Mouse (Mus musculus) brain, embryonic 14.5 days (tissue): ENCODE results near the gene Samhd1. TPM values are rescaled to one million over a fixed set of nuclear protein-coding genes. Genes with fewer than 3 reads are reported as not detected.

Source experiments
- DNase-seq: peaks from one replicate; pipeline ENCODE4 v3.0.0-alpha.2; 2011; ENCODE audit warnings: low read depth
- CTCF ChIP-seq: fragments of 200-500 bp; IDR thresholded peaks from 2 replicates; pipeline ENCODE4 v1.5.1; 2012; ENCODE audit warnings: inconsistent platforms, mild to moderate bottlenecking, moderate library complexity, borderline replicate concordance; ENCODE audit not compliant: insufficient read depth, insufficient read length; ENCODE audit errors: extremely low read depth
- POLR2A ChIP-seq: fragments of 200-500 bp; IDR thresholded peaks from 2 replicates; pipeline ENCODE4 v1.6.1; 2012; ENCODE audit warnings: mild to moderate bottlenecking, inconsistent platforms, borderline replicate concordance; ENCODE audit not compliant: poor library complexity, insufficient read depth, insufficient read length, severe bottlenecking; ENCODE audit errors: extremely low read depth
- polyA plus RNA-seq: library from polyadenylated mRNA; depleted of rRNA; stranded (reverse); fragments of >200 nt; gene quantifications from 2 replicates; pipeline ENCODE4 v1.2.3, GENCODE M21; 2012

The Samhd1 gene
- polyA plus RNA-seq, 1 experiment: 19.2 TPM

DNA sequence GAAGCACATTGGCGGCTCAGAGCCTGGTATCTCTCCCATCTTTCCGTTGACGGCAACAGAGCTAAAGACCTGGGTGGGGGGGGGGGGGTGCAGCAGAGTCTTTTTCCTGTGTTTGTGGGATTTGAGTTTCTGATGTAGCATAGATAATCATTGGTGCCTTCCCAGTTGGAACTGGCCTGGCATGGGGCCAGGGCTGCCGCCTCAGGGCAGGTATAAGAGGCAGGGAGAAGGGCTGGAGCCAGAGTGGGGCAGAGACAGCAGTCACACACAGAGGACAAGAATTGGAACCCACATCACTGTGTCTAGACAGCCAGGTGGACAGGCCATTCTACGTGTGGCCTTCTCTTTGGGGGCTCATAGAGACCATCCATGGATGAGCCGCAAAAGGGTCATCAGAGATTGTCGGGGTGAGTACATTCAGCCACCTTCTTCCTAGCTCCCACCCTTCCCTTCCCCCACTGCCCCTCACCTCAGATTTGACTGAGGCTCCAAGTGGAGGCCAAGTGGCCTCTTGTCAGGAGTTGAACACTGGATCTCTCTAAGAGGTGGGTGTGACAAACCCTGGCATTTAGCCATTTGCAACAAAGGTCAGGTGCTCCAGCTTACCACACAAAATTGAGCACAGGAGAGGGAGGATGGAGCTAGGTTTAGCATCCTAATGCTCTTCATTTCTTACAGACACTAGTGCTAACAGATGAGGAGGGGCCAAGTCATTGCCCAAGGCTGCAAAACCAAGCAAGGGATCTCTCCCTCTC is 50.1 kb downstream of the Samhd1 start:
- DNase-seq: no peak
- TF ChIP-seq CTCF: no peak
- TF ChIP-seq POLR2A: no peak

DNA sequence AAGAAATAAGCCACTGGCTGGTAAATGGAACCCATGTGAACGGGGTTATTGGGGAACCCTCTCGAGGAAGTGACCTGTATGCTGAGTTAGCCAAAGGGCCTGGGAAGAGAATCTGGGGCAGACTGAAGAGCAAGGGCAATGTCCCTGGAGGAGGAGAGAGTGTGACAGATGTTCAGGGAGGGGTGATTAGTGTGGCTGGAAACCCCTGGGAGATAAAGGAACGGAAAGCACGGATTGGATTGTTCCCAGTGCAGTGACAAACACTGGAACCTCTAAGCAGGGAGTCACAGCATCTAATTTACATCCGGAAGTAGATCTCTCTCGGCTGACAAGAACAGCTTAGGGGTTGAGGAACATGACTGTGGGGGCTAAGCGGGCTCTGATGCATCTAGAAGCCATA is 53.1 kb downstream of the Samhd1 start:
- peak; percentile 37 for DNase-seq
- TF ChIP-seq POLR2A: no peak
- TF ChIP-seq CTCF: no peak

DNA sequence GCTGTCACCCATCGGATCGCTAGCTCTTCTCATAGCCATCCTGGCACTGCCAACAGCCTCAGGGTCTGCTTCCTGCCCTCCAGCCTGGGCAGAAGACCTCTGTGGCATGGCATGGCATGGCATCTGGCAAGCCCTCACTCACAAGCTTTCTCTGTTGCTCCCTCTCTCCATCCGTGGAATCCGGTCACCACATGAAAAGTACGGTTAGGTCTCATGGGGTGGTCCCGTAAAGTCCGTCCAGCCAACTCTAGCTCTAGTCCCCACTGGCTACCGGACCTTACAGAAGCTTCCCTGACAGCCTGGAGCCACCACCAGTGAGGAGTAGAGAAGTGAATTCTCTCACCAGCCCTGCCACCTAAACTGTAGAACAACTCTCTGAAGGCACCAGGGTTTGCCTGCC is 53.7 kb downstream of the Samhd1 start:
- TF ChIP-seq CTCF: no peak
- TF ChIP-seq POLR2A: no peak
- no peak for DNase-seq

DNA sequence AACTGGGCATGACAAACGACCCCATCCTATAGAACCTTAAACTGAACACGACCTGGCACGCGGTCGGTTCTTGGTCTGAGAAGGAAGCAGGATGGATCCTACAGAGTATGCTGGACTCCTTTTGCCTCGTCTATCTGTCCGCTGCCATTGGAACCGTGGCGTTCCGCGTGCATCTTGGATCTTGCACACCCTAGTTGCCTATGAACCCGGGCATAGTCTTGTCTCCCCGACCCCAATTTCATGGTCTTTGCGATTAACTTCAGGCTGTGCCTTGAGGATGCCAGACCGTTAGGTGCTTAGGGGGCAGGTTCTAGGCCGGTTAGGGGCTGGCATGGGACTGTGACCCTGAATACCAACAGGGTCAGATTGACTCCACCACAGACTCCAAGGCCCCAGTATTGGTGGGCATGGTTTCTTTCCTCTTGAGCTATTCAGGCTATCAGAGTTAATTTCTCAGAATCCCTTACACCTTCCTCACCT is 55.3 kb downstream of the Samhd1 start:
- TF ChIP-seq POLR2A: no peak
- TF ChIP-seq CTCF: no peak
- DNase-seq: no peak

GRCm38 (mm10) chr2:157078793-157079700 is 56.0 kb downstream of the Samhd1 start, which contains the start of gene Soga1:
Soga1 (minus strand) TSS chr2:157079254.
- peak; percentile 94 for DNase-seq
- TF ChIP-seq CTCF (peak; percentile 41; the same call in 1 of the 2 replicates), POLR2A (peak; percentile 80)

DNA sequence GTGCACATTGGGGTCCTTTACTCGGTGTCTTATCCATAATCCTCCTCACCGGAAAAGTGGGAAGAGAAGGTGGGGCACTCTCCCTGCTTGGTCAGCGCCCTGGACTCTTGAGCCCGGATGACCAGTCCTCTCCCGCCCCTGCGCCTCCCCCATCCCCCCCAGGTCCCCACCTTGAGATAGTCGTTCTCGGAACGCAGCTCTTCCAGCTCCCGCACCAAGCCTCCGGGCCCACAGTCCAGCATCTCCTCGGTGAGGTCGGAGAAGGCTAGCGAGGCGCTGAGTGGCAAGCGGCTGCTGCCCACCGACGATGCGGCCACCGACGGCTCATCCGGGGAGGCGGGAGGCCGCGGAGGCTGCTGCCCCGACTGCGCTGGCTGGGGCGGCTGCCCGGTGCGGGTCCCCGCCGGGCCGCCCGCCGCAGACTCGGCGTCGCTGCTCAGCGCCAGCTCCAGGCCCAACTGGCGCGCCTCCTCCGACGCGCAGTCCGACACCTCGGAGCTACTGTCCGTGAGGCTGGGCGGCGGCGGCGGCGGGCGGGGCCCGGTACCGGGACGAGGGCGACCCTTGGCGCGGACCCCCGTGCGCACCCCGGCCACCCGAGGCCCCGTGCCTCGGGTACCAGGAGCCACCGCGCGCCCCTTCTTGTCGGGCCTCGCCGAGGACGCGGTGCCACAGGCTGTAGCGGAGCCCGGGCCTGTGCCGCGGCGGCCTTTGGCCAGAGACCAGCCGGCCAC is 56.8 kb downstream of the Samhd1 start:
- peak; percentile 31 for DNase-seq
- TF ChIP-seq POLR2A (no peak), CTCF (no peak)

GRCm38 (mm10) chr2:157077641-157078058 is 57.4 kb downstream of the Samhd1 start:
- TF ChIP-seq POLR2A (no peak), CTCF (no peak)
- DNase-seq: peak; percentile 77

GRCm38 (mm10) chr2:157077160-157077559 is 57.9 kb downstream of the Samhd1 start:
- TF ChIP-seq POLR2A (no peak), CTCF (no peak)
- DNase-seq: peak; percentile 67

DNA sequence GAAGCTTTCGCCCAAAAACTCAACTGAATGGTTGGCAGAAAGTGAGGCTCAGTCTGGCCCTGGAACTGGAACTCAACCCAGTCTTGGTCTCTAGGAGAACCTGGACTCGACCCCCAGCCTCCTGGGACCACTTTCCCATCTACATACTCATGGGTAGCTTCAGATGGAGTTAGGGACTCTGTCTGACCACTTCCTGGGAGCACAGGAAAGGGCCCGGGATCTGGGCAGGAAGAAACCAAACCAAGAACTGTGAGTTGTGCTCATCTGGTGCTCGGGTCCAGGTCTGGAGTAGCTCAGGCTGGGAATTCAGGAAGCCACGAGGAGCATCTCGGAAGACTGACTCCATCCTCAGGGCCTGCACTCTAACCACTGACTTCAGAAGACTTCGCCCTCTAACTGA is 58.5 kb downstream of the Samhd1 start:
- DNase-seq: no peak
- TF ChIP-seq POLR2A (no peak), CTCF (no peak)

DNA sequence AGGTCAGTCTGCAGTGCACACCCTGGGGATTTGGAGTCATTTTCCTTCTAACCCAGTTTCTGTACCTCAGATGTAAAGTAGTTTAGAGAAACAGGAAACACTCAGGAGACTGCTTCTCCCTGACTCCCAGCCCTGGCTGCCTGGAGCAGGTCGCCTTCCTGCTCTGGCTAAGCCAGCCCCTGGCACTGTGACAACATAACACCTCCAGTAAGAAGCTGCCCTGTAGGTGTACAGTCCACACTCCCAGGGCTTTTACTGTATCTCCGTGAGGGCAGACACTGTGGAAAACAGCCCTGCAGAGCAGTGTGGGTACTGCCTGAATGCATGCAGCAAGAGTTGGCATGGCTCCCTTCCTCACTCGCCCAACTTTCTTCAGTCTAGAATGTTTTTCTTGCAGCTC is 59.4 kb downstream of the Samhd1 start:
- DNase-seq: peak; percentile 30
- TF ChIP-seq CTCF (no peak), POLR2A (no peak)
